Mouse (Mus musculus) liver, adult 2 months (tissue): Measurements from ENCODE around the gene Mcm2. TPM values are rescaled to one million over a fixed set of nuclear protein-coding genes. Genes with fewer than 3 reads are reported as not detected.
A peak's percentile ranks its signal among the peaks of the same experiment; 100 is the strongest.

Source experiments
- DNase-seq: peaks from one replicate; pipeline ENCODE4 v3.0.0-alpha.2; 2011; ENCODE audit warnings: low read depth, low spot score; ENCODE audit errors: extremely low read depth
- H3K27ac ChIP-seq: fragments of 200-500 bp; replicated peaks from 2 replicates; pipeline ENCODE4 v1.5.1; 2012; ENCODE audit warnings: low read depth, mild to moderate bottlenecking, control low read depth, inconsistent platforms, low read length; ENCODE audit not compliant: insufficient read depth
- H3K27me3 ChIP-seq: fragments of 200-500 bp; 2 replicates; pipeline ENCODE4 v1.6.1; 2012; ENCODE audit warnings: mild to moderate bottlenecking, moderate library complexity, low read length, inconsistent platforms; ENCODE audit not compliant: control insufficient read depth, insufficient read depth
- H3K36me3 ChIP-seq: fragments of 200-500 bp; 2 replicates; pipeline ENCODE4 v1.6.1; 2012; ENCODE audit warnings: low read length, inconsistent platforms; ENCODE audit not compliant: control insufficient read depth, insufficient read depth
- H3K4me1 ChIP-seq: fragments of 200-500 bp; 2 replicates; pipeline ENCODE4 v1.6.1; 2011; ENCODE audit warnings: low read length; ENCODE audit not compliant: control insufficient read depth, insufficient read depth
- H3K4me3 ChIP-seq: fragments of 200-500 bp; 2 replicates; pipeline ENCODE4 v1.5.1; 2011; ENCODE audit warnings: low read depth, mild to moderate bottlenecking, control low read depth, low read length, moderate library complexity; ENCODE audit not compliant: insufficient read depth
- H3K79me2 ChIP-seq: fragments of 200-500 bp; 2 replicates; pipeline ENCODE4 v1.6.1; 2012; ENCODE audit warnings: inconsistent platforms, mild to moderate bottlenecking, low read length, moderate library complexity; ENCODE audit not compliant: control insufficient read depth, insufficient read depth
- H3K9ac ChIP-seq: fragments of 200-500 bp; 2 replicates; pipeline ENCODE4 v1.6.1; 2012; ENCODE audit warnings: low read depth, mild to moderate bottlenecking, control low read depth, inconsistent platforms, low read length
- CTCF ChIP-seq: fragments of 200-500 bp; IDR thresholded peaks from 2 replicates; pipeline ENCODE4 v1.5.1; 2011; ENCODE audit warnings: low read depth, low read length, control low read depth
- POLR2A ChIP-seq: fragments of 200-500 bp; IDR thresholded peaks from 2 replicates; pipeline ENCODE4 v1.6.1; 2011; ENCODE audit warnings: low read length, control low read depth; ENCODE audit not compliant: insufficient read depth; ENCODE audit errors: extremely low read depth
- WGBS: fragments of 180-500 bp; shearing (Covaris S2); methylation state at CpG from one replicate; pipeline ENCODE4 v1.1.7; 2018; 5-methylcytosine and 5-hydroxymethylcytosine counted together
- polyA plus RNA-seq: library from polyadenylated mRNA; depleted of rRNA; stranded (reverse); fragments of >200 nt; gene quantifications from 2 replicates; pipeline ENCODE4 v1.2.3, GENCODE M21; 2012
- total RNA-seq: library from RNA; depleted of rRNA; stranded (reverse); fragments of >200 nt; gene quantifications from 2 replicates; pipeline ENCODE4 v1.2.3, GENCODE M21; 2014

Gene Mcm2
- total and polyA plus RNA-seq, 2 experiments, result 2.4 to 3.3 TPM

GRCm38 (mm10) chr6:88885644-88886416, 12.8 kb downstream of the Mcm2 start:
- WGBS, result 97% methylated on average over 12 of the region's 12 CpGs
- no peak overlapping the region for H3K27ac ChIP-seq
- H3K36me3 ChIP-seq, result no peaks in the 10 kb centered on the region
- no peak overlapping the region for H3K4me3 ChIP-seq
- no peaks in the 10 kb centered on the region for H3K79me2 ChIP-seq
- H3K27me3 ChIP-seq, result no peaks in the 10 kb centered on the region
- no peak overlapping the region for H3K9ac ChIP-seq
- H3K4me1 ChIP-seq, result peaks cover 9% of the 10 kb centered on the region
- no peak for TF ChIP-seq POLR2A
- TF ChIP-seq CTCF, result no peak
- DNase-seq, result no peak

DNA sequence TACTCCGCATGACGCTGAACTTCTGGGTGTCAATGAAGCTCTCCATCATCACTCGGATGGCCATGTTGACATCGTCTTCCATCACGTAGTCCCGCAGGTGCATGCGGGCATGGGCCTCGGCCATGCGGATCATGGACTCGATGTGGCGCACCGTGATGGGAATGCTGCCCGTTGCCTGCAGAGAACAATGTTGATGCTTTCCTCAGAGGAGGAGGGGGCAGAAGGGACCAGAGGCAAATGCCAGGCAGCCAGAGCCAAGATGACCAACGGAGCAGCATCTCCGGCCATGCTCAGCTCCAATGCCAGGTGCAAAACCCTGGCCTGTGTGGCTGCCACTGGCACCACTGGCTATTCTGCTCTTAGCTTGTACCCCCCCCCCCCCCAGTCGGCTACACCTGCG, 13.9 kb downstream of the Mcm2 start:
- no peak for DNase-seq
- Histone ChIP-seq H3K79me2 (no peaks in the 10 kb centered on the region), H3K27me3 (no peaks in the 10 kb centered on the region), H3K4me1 (peaks cover 5% of the 10 kb centered on the region; the same call in 1 of the 2 replicates), H3K4me3 (no peak overlapping the region), H3K36me3 (no peaks in the 10 kb centered on the region), H3K27ac (no peak overlapping the region), H3K9ac (no peak overlapping the region)
- 98% methylated on average over 17 of the region's 17 CpGs for WGBS
- TF ChIP-seq POLR2A (no peak), CTCF (no peak)

GRCm38 (mm10) chr6:88884195-88884594, 14.4 kb downstream of the Mcm2 start:
- H3K79me2 ChIP-seq, result no peaks in the 10 kb centered on the region
- 94% methylated on average over 10 of the region's 10 CpGs for WGBS
- DNase-seq, result no peak
- no peaks in the 10 kb centered on the region for H3K27me3 ChIP-seq
- TF ChIP-seq POLR2A (no peak), CTCF (no peak)
- no peak overlapping the region for H3K4me3 ChIP-seq
- H3K36me3 ChIP-seq, result no peaks in the 10 kb centered on the region
- H3K9ac ChIP-seq, result no peak overlapping the region
- peaks cover 1% of the 10 kb centered on the region; the same call in 1 of the 2 replicates for H3K4me1 ChIP-seq
- H3K27ac ChIP-seq, result no peak overlapping the region

- no peaks in the 10 kb centered on the region for H3K36me3 ChIP-seq
- WGBS, result 78% methylated on average over 7 of the region's 7 CpGs
- no peak overlapping the region for H3K4me3 ChIP-seq
- H3K79me2 ChIP-seq, result no peaks in the 10 kb centered on the region
- peak; percentile 24 for DNase-seq
- no peak overlapping the region for H3K9ac ChIP-seq
- TF ChIP-seq POLR2A (no peak), CTCF (no peak)
- H3K27ac ChIP-seq, result no peak overlapping the region
- H3K4me1 ChIP-seq, result no peaks in the 10 kb centered on the region
- H3K27me3 ChIP-seq, result no peaks in the 10 kb centered on the region
Observed at GRCm38 (mm10) chr6:88881334-88881733, 17.2 kb downstream of the Mcm2 start.

GRCm38 (mm10) chr6:88879471-88879870, 19.1 kb downstream of the Mcm2 start:
- Histone ChIP-seq H3K27ac (no peak overlapping the region), H3K27me3 (peaks cover 7% of the 10 kb centered on the region), H3K9ac (no peak overlapping the region), H3K79me2 (no peaks in the 10 kb centered on the region), H3K4me1 (peaks cover under 1% of the 10 kb centered on the region; the same call in 1 of the 2 replicates), H3K36me3 (no peaks in the 10 kb centered on the region), H3K4me3 (no peak overlapping the region)
- TF ChIP-seq CTCF (no peak), POLR2A (no peak)
- 79% methylated on average over 4 of the region's 4 CpGs for WGBS
- DNase-seq, result no peak

- Histone ChIP-seq H3K36me3 (no peaks in the 10 kb centered on the region), H3K4me3 (peak within 1 kb of the TSS; percentile 40), H3K79me2 (no peaks in the 10 kb centered on the region), H3K4me1 (peaks cover 3% of the 10 kb centered on the region; the same call in 1 of the 2 replicates), H3K27me3 (peaks cover 14% of the 10 kb centered on the region), H3K27ac (no peak within 1 kb of the TSS), H3K9ac (peak within 1 kb of the TSS; percentile 41; the same call in 1 of the 2 replicates)
- WGBS, result 9% methylated on average over 63 of the region's 63 CpGs
- TF ChIP-seq CTCF, result no peak
- no peak for TF ChIP-seq POLR2A
- no peak for DNase-seq
Observed at GRCm38 (mm10) chr6:88874868-88875508, 23.6 kb downstream of the Mcm2 start, which contains the start of gene Podxl2. Gene Podxl2 (minus strand): TSS chr6:88875044.
